Mouse (Mus musculus) stomach, postnatal 0 days (tissue): ENCODE results near the gene Dnajc28. TPM values are rescaled to one million over a fixed set of nuclear protein-coding genes. Genes with fewer than 3 reads are reported as not detected.

Source experiments
- ATAC-seq: fragments of 200-750 bp; cut with Nextera tagmentation; 2 replicates; pipeline ENCODE4 v1.8.0; 2017; ENCODE audit not compliant: low FRiP score, low TSS enrichment
- DNase-seq: peaks from one replicate; pipeline ENCODE4 v3.0.0-alpha.2; 2016; ENCODE audit warnings: low spot score
- H3K27ac ChIP-seq: fragments of 300-500 bp; sonication (generic); replicated peaks from 2 replicates; pipeline ENCODE4 v1.5.1; 2014; ENCODE audit warnings: mild to moderate bottlenecking, control low read depth
- H3K27me3 ChIP-seq: fragments of 300-500 bp; sonication (generic); 2 replicates; pipeline ENCODE4 v1.6.1; 2014; ENCODE audit warnings: low read length; ENCODE audit not compliant: control insufficient read depth, insufficient read depth
- H3K36me3 ChIP-seq: fragments of 300-500 bp; sonication (generic); 2 replicates; pipeline ENCODE4 v1.6.1; 2014; ENCODE audit warnings: low read length, mixed read lengths; ENCODE audit not compliant: control insufficient read depth, insufficient read depth
- H3K4me1 ChIP-seq: fragments of 300-500 bp; sonication (generic); replicated peaks from 2 replicates; pipeline ENCODE4 v1.6.1; 2014; ENCODE audit warnings: antibody characterized with exemption; ENCODE audit not compliant: control insufficient read depth, insufficient read depth
- H3K4me2 ChIP-seq: fragments of 300-500 bp; sonication (generic); replicated peaks from 2 replicates; pipeline ENCODE4 v1.6.1; 2014; ENCODE audit warnings: low read depth, mild to moderate bottlenecking, control low read depth, moderate library complexity
- H3K4me3 ChIP-seq: fragments of 300-500 bp; sonication (generic); 2 replicates; pipeline ENCODE4 v1.5.1; 2014; ENCODE audit warnings: low read depth, low read length, control low read depth
- H3K9ac ChIP-seq: fragments of 300-500 bp; sonication (generic); 2 replicates; pipeline ENCODE4 v1.6.1; 2014; ENCODE audit warnings: mild to moderate bottlenecking, low read length, control low read depth, mixed read lengths
- H3K9me3 ChIP-seq: fragments of 300-500 bp; sonication (generic); 2 replicates; pipeline ENCODE4 v1.6.1; 2016; ENCODE audit warnings: low read length; ENCODE audit not compliant: control insufficient read depth
- CTCF ChIP-seq: IDR thresholded peaks from 2 replicates; pipeline ENCODE4 v1.5.1; 2016; ENCODE audit warnings: antibody characterized with exemption, low read depth, mild to moderate bottlenecking, moderate library complexity
- EP300 ChIP-seq: optimal IDR thresholded peaks from 2 replicates; pipeline ENCODE3; 2016; ENCODE audit warnings: antibody characterized with exemption
- WGBS: fragments of 180-500 bp; shearing (Covaris S2); extraction: QIAGEN DNeasy Blood & Tissue Kit; methylation state at CpG from one replicate; pipeline ENCODE4 v1.1.7; 2014; 5-methylcytosine and 5-hydroxymethylcytosine counted together
- polyA plus RNA-seq: library from polyadenylated mRNA; unstranded; fragments of >200 nt; fragmentation: Nextera tagmentation; extraction: Ambion mirVana; gene quantifications from 2 replicates; pipeline ENCODE4 v1.2.1, GENCODE M21; 2015

The Dnajc28 gene
- polyA plus RNA-seq, 1 experiment from 2014 or later = 1.4 TPM

DNA sequence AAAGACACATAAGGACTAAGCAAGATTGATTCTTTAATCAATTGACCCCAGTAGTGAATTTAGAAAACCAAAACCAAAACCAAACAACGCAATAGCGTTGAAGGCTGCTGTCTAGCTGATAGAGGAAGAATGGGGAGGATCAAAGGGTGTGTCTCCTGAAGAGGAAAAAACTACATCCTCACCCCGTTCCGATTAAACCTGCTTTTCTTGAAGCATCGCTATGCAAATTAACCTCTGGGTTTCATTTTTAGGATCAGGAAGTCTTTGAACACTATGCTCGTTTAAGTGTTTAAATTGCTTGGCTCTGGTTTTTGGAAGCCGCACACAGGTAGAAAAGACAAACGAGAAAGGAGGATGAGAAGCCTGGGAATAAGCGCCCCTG, 22.4 kb downstream of the Dnajc28 start:
- ATAC-seq (no peak), DNase-seq (no peak)
- Histone ChIP-seq H3K9me3 (no peaks in the 10 kb centered on the region), H3K4me2 (peak overlapping the region; percentile 93), H3K27me3 (no peaks in the 10 kb centered on the region), H3K4me1 (no peaks in the 10 kb centered on the region), H3K36me3 (no peaks in the 10 kb centered on the region), H3K9ac (peak overlapping the region; percentile 84), H3K27ac (peak overlapping the region; percentile 77), H3K4me3 (peak overlapping the region; percentile 78)
- 26% methylated on average over 9 of the region's 9 CpGs for WGBS
- TF ChIP-seq CTCF (no peak), EP300 (no peak)

- Histone ChIP-seq H3K4me3 (no peak overlapping the region), H3K27me3 (no peaks in the 10 kb centered on the region), H3K36me3 (no peaks in the 10 kb centered on the region), H3K9ac (no peak overlapping the region), H3K4me1 (no peaks in the 10 kb centered on the region), H3K9me3 (no peaks in the 10 kb centered on the region), H3K27ac (no peak overlapping the region), H3K4me2 (no peak overlapping the region)
- no peak for ATAC-seq
- no peak for DNase-seq
- no peak for TF ChIP-seq EP300
- TF ChIP-seq CTCF = no peak
- WGBS = 93% methylated on average over 6 of the region's 6 CpGs
Measured at GRCm38 (mm10) chr16:91595076-91595475, 23.8 kb downstream of the Dnajc28 start.

GRCm38 (mm10) chr16:91593262-91593661, 25.6 kb downstream of the Dnajc28 start:
- DNase-seq = no peak
- Histone ChIP-seq H3K27ac (no peak overlapping the region), H3K9me3 (no peaks in the 10 kb centered on the region), H3K4me3 (no peak overlapping the region), H3K4me2 (no peak overlapping the region), H3K27me3 (no peaks in the 10 kb centered on the region), H3K36me3 (no peaks in the 10 kb centered on the region), H3K9ac (no peak overlapping the region), H3K4me1 (no peaks in the 10 kb centered on the region)
- WGBS = 50% methylated on average over 3 of the region's 3 CpGs
- TF ChIP-seq EP300 = no peak
- no peak for TF ChIP-seq CTCF
- no peak for ATAC-seq

GRCm38 (mm10) chr16:91592162-91592561, 26.7 kb downstream of the Dnajc28 start:
- H3K4me3 ChIP-seq = no peak overlapping the region
- no peak overlapping the region for H3K27ac ChIP-seq
- no peaks in the 10 kb centered on the region for H3K4me1 ChIP-seq
- TF ChIP-seq EP300 (no peak), CTCF (no peak)
- H3K36me3 ChIP-seq = no peaks in the 10 kb centered on the region
- H3K9ac ChIP-seq = no peak overlapping the region
- ATAC-seq (no peak), DNase-seq (no peak)
- 40% methylated on average over 8 of the region's 8 CpGs for WGBS
- H3K4me2 ChIP-seq = no peak overlapping the region
- H3K9me3 ChIP-seq = no peaks in the 10 kb centered on the region
- no peaks in the 10 kb centered on the region for H3K27me3 ChIP-seq

- no peak overlapping the region for H3K4me3 ChIP-seq
- WGBS = 83% methylated on average over 3 of the region's 3 CpGs
- H3K9me3 ChIP-seq = no peaks in the 10 kb centered on the region
- TF ChIP-seq EP300 (no peak), CTCF (no peak)
- no peaks in the 10 kb centered on the region for H3K36me3 ChIP-seq
- no peaks in the 10 kb centered on the region for H3K27me3 ChIP-seq
- no peak for ATAC-seq
- H3K4me2 ChIP-seq = no peak overlapping the region
- no peak for DNase-seq
- no peaks in the 10 kb centered on the region for H3K4me1 ChIP-seq
- H3K9ac ChIP-seq = no peak overlapping the region
- no peak overlapping the region for H3K27ac ChIP-seq
Measured at GRCm38 (mm10) chr16:91588703-91589102, 30.1 kb downstream of the Dnajc28 start.

- 66% methylated on average over 6 of the region's 6 CpGs for WGBS
- no peaks in the 10 kb centered on the region for H3K4me1 ChIP-seq
Measured at GRCm38 (mm10) chr16:91587730-91588453, 30.9 kb downstream of the Dnajc28 start.

More at GRCm38 (mm10) chr16:91587730-91588453, 30.9 kb downstream of the Dnajc28 start:
- H3K27ac ChIP-seq = no peak overlapping the region
- no peak for TF ChIP-seq CTCF
- no peak for TF ChIP-seq EP300
- DNase-seq = no peak
- H3K9ac ChIP-seq = no peak overlapping the region
- ATAC-seq = no peak
- no peaks in the 10 kb centered on the region for H3K27me3 ChIP-seq
- H3K9me3 ChIP-seq = no peaks in the 10 kb centered on the region
- H3K4me3 ChIP-seq = no peak overlapping the region
- no peaks in the 10 kb centered on the region for H3K36me3 ChIP-seq
- no peak overlapping the region for H3K4me2 ChIP-seq
